Mouse (Mus musculus) CH12.LX (cell line): ENCODE data around the gene C1qtnf5. TPM values are rescaled to one million over a fixed set of nuclear protein-coding genes. Genes with fewer than 3 reads are reported as not detected.
A peak's percentile ranks its signal among the peaks of the same experiment; 100 is the strongest.

Source experiments
- DNase-seq: peaks from one replicate; pipeline ENCODE4 v3.0.0-alpha.2; 2013; ENCODE audit errors: extremely low read depth
- H3K27ac ChIP-seq: 2 replicates; pipeline ENCODE4 v1.5.1; 2012; ENCODE audit warnings: low read depth, mild to moderate bottlenecking, control low read depth, moderate library complexity; ENCODE audit not compliant: insufficient read depth
- H3K27me3 ChIP-seq: replicated peaks from 2 replicates; pipeline ENCODE3; 2012; ENCODE audit warnings: inconsistent platforms
- H3K36me3 ChIP-seq, 2 experiments: replicated peaks in 1 of 2; 2 replicates each; pipeline versions ENCODE3 to v1.6.1; 2012; ENCODE audit warnings: inconsistent platforms in 1 of 2, low read length in 1 of 2, mild to moderate bottlenecking in 1 of 2, mixed read lengths in 1 of 2, moderate library complexity in 1 of 2; ENCODE audit not compliant: control insufficient read depth in 1 of 2, insufficient read depth in 1 of 2
- H3K4me1 ChIP-seq, 2 experiments: 2 replicates each; pipeline ENCODE4 v1.6.1; 2012; ENCODE audit warnings: inconsistent platforms in 1 of 2, moderate library complexity in 1 of 2; ENCODE audit not compliant: insufficient read depth in 2 of 2, control insufficient read depth in 1 of 2
- H3K4me2 ChIP-seq: 2 replicates; pipeline ENCODE4 v1.6.1; 2012; ENCODE audit warnings: low read depth, mild to moderate bottlenecking, control low read depth; ENCODE audit not compliant: poor library complexity, insufficient read depth, severe bottlenecking
- H3K4me3 ChIP-seq, 3 experiments: fragments of 150-350 bp in 1 of 3; sonication (generic) in 1 of 3; replicated peaks in 1 of 3; 2 replicates each; pipeline versions ENCODE3 to v1.5.1; 2011 to 2012; ENCODE audit warnings: low read depth in 2 of 3, low read length in 2 of 3, mild to moderate bottlenecking in 2 of 3, moderate library complexity in 2 of 3, control low read depth in 1 of 3, improper control_type of control experiment in 1 of 3, inconsistent platforms in 1 of 3, mixed read lengths in 1 of 3; ENCODE audit not compliant: poor library complexity in 1 of 3
- H3K79me2 ChIP-seq: replicated peaks from 2 replicates; pipeline ENCODE4 v1.6.1; 2012; ENCODE audit warnings: mild to moderate bottlenecking, moderate library complexity; ENCODE audit not compliant: control insufficient read depth, poor library complexity, insufficient read depth, severe bottlenecking; ENCODE audit errors: extremely low read depth
- H3K9ac ChIP-seq: 2 replicates; pipeline ENCODE4 v1.6.1; 2012; ENCODE audit warnings: low read depth, mild to moderate bottlenecking, control low read depth, moderate library complexity; ENCODE audit not compliant: insufficient read depth
- H3K9me3 ChIP-seq: replicated peaks from 2 replicates; pipeline ENCODE3; 2012; ENCODE audit warnings: low read length, inconsistent platforms, mixed read lengths
- CTCF ChIP-seq, 2 experiments: IDR thresholded peaks in 1 of 2; conservative IDR thresholded peaks in 1 of 2; 2 replicates each; pipeline ENCODE4 v1.5.1; 2011 to 2012; ENCODE audit warnings: low read depth in 2 of 2, low read length in 2 of 2, improper control_type of control experiment in 1 of 2, inconsistent platforms in 1 of 2, mild to moderate bottlenecking in 1 of 2, moderate library complexity in 1 of 2
- E2F4 ChIP-seq: IDR thresholded peaks from 2 replicates; pipeline ENCODE4 v1.6.1; 2011; ENCODE audit warnings: low read depth, low read length, improper control_type of control experiment; ENCODE audit not compliant: insufficient replicate concordance
- ETS1 ChIP-seq: conservative IDR thresholded peaks from 2 replicates; pipeline ENCODE4 v1.6.1; 2012; ENCODE audit warnings: low read depth, mild to moderate bottlenecking, inconsistent platforms, low read length, improper control_type of control experiment, moderate library complexity
- GABPA ChIP-seq: IDR thresholded peaks from 2 replicates; pipeline ENCODE4 v1.6.1; 2012; ENCODE audit warnings: low read depth, low read length, improper control_type of control experiment, inconsistent platforms; ENCODE audit not compliant: insufficient replicate concordance
- HCFC1 ChIP-seq: IDR thresholded peaks from 2 replicates; pipeline ENCODE4 v1.6.1; 2012; ENCODE audit warnings: low read depth, mild to moderate bottlenecking, inconsistent platforms, low read length, improper control_type of control experiment
- IRF4 ChIP-seq: IDR thresholded peaks from 2 replicates; pipeline ENCODE4 v1.6.1; 2014; ENCODE audit warnings: low read depth, mild to moderate bottlenecking, inconsistent platforms, low read length, improper control_type of control experiment
- MEF2A ChIP-seq: IDR thresholded peaks from 2 replicates; pipeline ENCODE4 v1.6.1; 2014; ENCODE audit warnings: low read depth, mild to moderate bottlenecking, inconsistent platforms, low read length, improper control_type of control experiment, borderline replicate concordance
- NELFE ChIP-seq: IDR thresholded peaks from 2 replicates; pipeline ENCODE4 v1.6.1; 2011; ENCODE audit warnings: low read depth, low read length, improper control_type of control experiment
- POLR2AphosphoS2 ChIP-seq: IDR thresholded peaks from 2 replicates; pipeline ENCODE4 v1.6.1; 2011; ENCODE audit warnings: low read depth, low read length, improper control_type of control experiment
- RAD21 ChIP-seq: IDR thresholded peaks from 2 replicates; pipeline ENCODE4 v1.6.1; 2011; ENCODE audit warnings: low read depth, mild to moderate bottlenecking, low read length, improper control_type of control experiment, moderate library complexity
- RCOR1 ChIP-seq: conservative IDR thresholded peaks from 2 replicates; pipeline ENCODE4 v1.6.1; 2012; ENCODE audit warnings: low read depth, mild to moderate bottlenecking, inconsistent platforms, low read length, improper control_type of control experiment
- SMC3 ChIP-seq: IDR thresholded peaks from 2 replicates; pipeline ENCODE4 v1.6.1; 2011; ENCODE audit warnings: low read depth, low read length, improper control_type of control experiment
- UBTF ChIP-seq: IDR thresholded peaks from 2 replicates; pipeline ENCODE4 v1.6.1; 2012; ENCODE audit warnings: low read depth, mild to moderate bottlenecking, inconsistent platforms, low read length, improper control_type of control experiment, moderate library complexity
- ZC3H11A ChIP-seq: IDR thresholded peaks from 2 replicates; pipeline ENCODE4 v1.6.1; 2012; ENCODE audit warnings: low read depth, mild to moderate bottlenecking, inconsistent platforms, low read length, improper control_type of control experiment
- ZNF384 ChIP-seq: IDR thresholded peaks from 2 replicates; pipeline ENCODE4 v1.6.1; 2012; ENCODE audit warnings: low read depth, low read length, improper control_type of control experiment, inconsistent platforms
- dilution Hi-C: fragments of 300-500 bp; cut with MboI; formaldehyde crosslinking; loops from 2 replicates; pipeline ENCODE4 v1.14.3; 2020; ENCODE audit warnings: low sequenced_read_pairs; ENCODE audit not compliant: extremely low pct_unique_long_range_greater_than_20kb, extremely low pct_ligation_motif_present
- in situ Hi-C: fragments of 300-500 bp; cut with MboI; formaldehyde crosslinking; loops from 3 replicates; pipeline ENCODE4 v1.14.3; 2019; ENCODE audit warnings: low sequenced_read_pairs, low pct_ligation_motif_present, low pct_unique_long_range_greater_than_20kb, mixed read lengths
- polyA plus RNA-seq: library from polyadenylated mRNA; unstranded; fragments of >175 nt; gene quantifications from 2 replicates; pipeline ENCODE4 v1.2.1, GENCODE M21; 2012; ENCODE audit warnings: low read depth; ENCODE audit not compliant: insufficient read length
- total RNA-seq, 2 experiments: library from RNA; depleted of rRNA; stranded (reverse); fragments of 300-350 nt in 1 of 2; fragments of >200 nt in 1 of 2; gene quantifications; 2 replicates each; pipeline ENCODE4 v1.2.3; 2012 to 2014

C1qtnf5 gene
- total and polyA plus RNA-seq, 3 experiments = not detected

- no peak overlapping the region for H3K4me2 ChIP-seq
- no peaks in the 10 kb centered on the region for H3K36me3 ChIP-seq
- peaks cover 15 to 27% of the 10 kb centered on the region in 2 experiments for H3K4me1 ChIP-seq
- dilution Hi-C loops = no loop called here
- H3K27ac ChIP-seq = no peak overlapping the region
- in situ Hi-C loops = no loop called here
- peak; percentile 49 for DNase-seq
- peaks cover 67% of the 10 kb centered on the region for H3K27me3 ChIP-seq
- H3K9me3 ChIP-seq = no peaks in the 10 kb centered on the region
- no peak overlapping the region for H3K4me3 ChIP-seq
- H3K9ac ChIP-seq = no peak overlapping the region
- H3K79me2 ChIP-seq = no peaks in the 10 kb centered on the region
- TF ChIP-seq CTCF (conservative IDR thresholded peaks at IDR 0.05 in 1 of 2, IDR thresholded peaks at IDR 0.05 in 1 of 2; ENCODE audit: low read depth in 2 of 2, low read length in 2 of 2) (peak; percentile 66 to 78), IRF4 (no peak), SMC3 (peak; percentile 53), RAD21 (peak; percentile 69)
- TF ChIP-seq, all 38 proteins: peak for 3
Measured at GRCm38 (mm10) chr9:44074395-44075275, 32.4 kb upstream of the C1qtnf5 start.

GRCm38 (mm10) chr9:44075276-44075995 lies 31.6 kb upstream of the C1qtnf5 start:
- no peaks in the 10 kb centered on the region for H3K79me2 ChIP-seq
- H3K9me3 ChIP-seq = no peaks in the 10 kb centered on the region
- no peak overlapping the region for H3K9ac ChIP-seq
- H3K27me3 ChIP-seq = peaks cover 63% of the 10 kb centered on the region
- H3K4me2 ChIP-seq = no peak overlapping the region
- no peak for DNase-seq
- dilution Hi-C loops = no loop called here
- peaks cover 10 to 23% of the 10 kb centered on the region in 2 experiments for H3K4me1 ChIP-seq
- no peak for TF ChIP-seq RCOR1
- TF ChIP-seq NELFE = no peak
- TF ChIP-seq UBTF = no peak
- no peak for TF ChIP-seq E2F4
- TF ChIP-seq MEF2A = no peak
- TF ChIP-seq POLR2AphosphoS2 = no peak
- no peak for TF ChIP-seq ZNF384
- no peak for TF ChIP-seq ZC3H11A
- no peak for TF ChIP-seq IRF4
- TF ChIP-seq HCFC1 = no peak
- TF ChIP-seq ETS1 = no peak
- no peak for TF ChIP-seq GABPA
- H3K27ac ChIP-seq = no peak overlapping the region
- in situ Hi-C loops = no loop called here
- H3K4me3 ChIP-seq = no peak overlapping the region
- no peaks in the 10 kb centered on the region for H3K36me3 ChIP-seq
